Mouse (Mus musculus) liver, embryonic 14.5 days (tissue): ENCODE measurements around the gene Tent4a. TPM values are rescaled to one million over a fixed set of nuclear protein-coding genes. Genes with fewer than 3 reads are reported as not detected.

ENCODE experiments used
- ATAC-seq: fragments of 200-750 bp; cut with Nextera tagmentation; 2 replicates; pipeline ENCODE4 v1.8.0; 2017; ENCODE audit warnings: moderate number of reproducible peaks, mild to moderate bottlenecking, moderate library complexity; ENCODE audit not compliant: insufficient read depth
- DNase-seq, 3 experiments: peaks; one replicate each; pipeline ENCODE4 v3.0.0-alpha.2; 2012 to 2013; ENCODE audit warnings: low read depth in 3 of 3, low spot score in 3 of 3
- H3K27ac ChIP-seq: fragments of 300-500 bp; sonication (generic); 2 replicates; pipeline ENCODE4 v1.5.1; 2014; ENCODE audit warnings: moderate library complexity, mild to moderate bottlenecking, control low read depth, inconsistent platforms
- H3K27me3 ChIP-seq: fragments of 300-500 bp; sonication (generic); 2 replicates; pipeline ENCODE4 v1.6.1; 2014; ENCODE audit warnings: mild to moderate bottlenecking, low read length, moderate library complexity; ENCODE audit not compliant: control insufficient read depth, insufficient read depth
- H3K36me3 ChIP-seq: fragments of 300-500 bp; sonication (generic); replicated peaks from 2 replicates; pipeline ENCODE4 v1.6.1; 2014; ENCODE audit warnings: low read depth; ENCODE audit not compliant: control insufficient read depth, insufficient read depth
- H3K4me1 ChIP-seq, 2 experiments: fragments of 200-500 bp in 1 of 2; fragments of 300-500 bp in 1 of 2; sonication (generic) in 1 of 2; replicated peaks; 2 replicates each; pipeline ENCODE4 v1.6.1; 2012 to 2014; ENCODE audit warnings: antibody characterized with exemption in 1 of 2, inconsistent platforms in 1 of 2, low read length in 1 of 2; ENCODE audit not compliant: control insufficient read depth in 2 of 2, insufficient read depth in 2 of 2
- H3K4me2 ChIP-seq: fragments of 300-500 bp; sonication (generic); 2 replicates; pipeline ENCODE4 v1.6.1; 2014; ENCODE audit warnings: low read depth, mild to moderate bottlenecking, control low read depth, moderate library complexity
- H3K4me3 ChIP-seq, 2 experiments: fragments of 200-500 bp in 1 of 2; fragments of 300-500 bp in 1 of 2; sonication (generic) in 1 of 2; 2 replicates each; pipeline ENCODE4 v1.5.1; 2012 to 2014; ENCODE audit warnings: low read depth in 2 of 2, low read length in 2 of 2, mild to moderate bottlenecking in 2 of 2, control low read depth in 1 of 2, inconsistent platforms in 1 of 2, moderate library complexity in 1 of 2; ENCODE audit not compliant: insufficient read depth in 1 of 2
- H3K9ac ChIP-seq: fragments of 300-500 bp; sonication (generic); replicated peaks from 2 replicates; pipeline ENCODE4 v1.6.1; 2014; ENCODE audit warnings: mild to moderate bottlenecking, control low read depth, moderate library complexity
- H3K9me3 ChIP-seq: fragments of 300-500 bp; sonication (generic); 2 replicates; pipeline ENCODE4 v1.6.1; 2016; ENCODE audit warnings: low read length, mixed read lengths; ENCODE audit not compliant: control insufficient read depth
- CTCF ChIP-seq: IDR thresholded peaks from 2 replicates; pipeline ENCODE4 v1.5.1; 2016; ENCODE audit warnings: antibody characterized with exemption, low read depth, control low read depth
- EP300 ChIP-seq: IDR thresholded peaks from 2 replicates; pipeline ENCODE4 v1.6.1; 2016; ENCODE audit warnings: antibody characterized with exemption, low read depth
- WGBS: fragments of 180-500 bp; shearing (Covaris S2); extraction: QIAGEN DNeasy Blood & Tissue Kit; methylation state at CpG from one replicate; pipeline ENCODE4 v1.1.7; 2014; ENCODE audit not compliant: insufficient replicate concordance; 5-methylcytosine and 5-hydroxymethylcytosine counted together
- polyA plus RNA-seq, 2 experiments: library from polyadenylated mRNA; depleted of rRNA in 1 of 2; stranded (reverse) in 1 of 2; unstranded in 1 of 2; fragments of >200 nt; fragmentation: Nextera tagmentation in 1 of 2; extraction: Ambion mirVana in 1 of 2; gene quantifications; 2 replicates each; pipeline versions ENCODE4 v1.2.1 to v1.2.3; 2012 to 2014

The Tent4a gene
- polyA plus RNA-seq, 2 experiments = 2.3 to 6.3 TPM

DNA sequence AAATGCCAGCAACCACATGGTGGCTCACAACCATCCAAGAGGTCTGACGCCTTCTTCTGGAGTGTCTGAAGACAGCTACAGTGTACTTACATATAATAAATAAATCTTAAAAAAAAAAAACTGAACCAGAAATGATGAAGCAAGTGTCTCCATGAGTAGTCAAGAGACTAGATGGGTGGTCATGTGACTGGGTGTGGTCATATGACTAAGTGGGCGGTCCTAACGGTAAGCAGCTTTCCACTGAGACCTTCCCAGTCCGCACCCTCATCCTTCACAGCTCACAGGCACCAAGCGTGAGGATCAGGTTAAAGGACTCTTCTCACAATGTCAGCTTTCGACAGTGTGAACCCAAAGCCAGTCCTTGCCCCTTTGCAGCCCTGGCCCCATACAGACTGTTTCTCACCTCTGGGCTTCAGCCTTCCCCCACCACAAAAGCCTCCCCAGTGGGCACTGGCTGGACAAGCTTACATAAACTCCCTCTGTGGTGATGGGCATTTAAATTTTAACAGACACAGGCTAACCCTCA, 21.6 kb upstream of the Tent4a start:
- Histone ChIP-seq H3K4me3 (no peak overlapping the region), H3K27ac (no peak overlapping the region), H3K9me3 (no peaks in the 10 kb centered on the region), H3K27me3 (no peaks in the 10 kb centered on the region), H3K36me3 (no peaks in the 10 kb centered on the region), H3K4me2 (no peak overlapping the region), H3K4me1 (no peaks in the 10 kb centered on the region), H3K9ac (no peak overlapping the region)
- DNase-seq (no peak), ATAC-seq (no peak)
- TF ChIP-seq CTCF = no peak
- TF ChIP-seq EP300 = no peak
- 73% methylated on average over 6 of the region's 6 CpGs for WGBS

DNA sequence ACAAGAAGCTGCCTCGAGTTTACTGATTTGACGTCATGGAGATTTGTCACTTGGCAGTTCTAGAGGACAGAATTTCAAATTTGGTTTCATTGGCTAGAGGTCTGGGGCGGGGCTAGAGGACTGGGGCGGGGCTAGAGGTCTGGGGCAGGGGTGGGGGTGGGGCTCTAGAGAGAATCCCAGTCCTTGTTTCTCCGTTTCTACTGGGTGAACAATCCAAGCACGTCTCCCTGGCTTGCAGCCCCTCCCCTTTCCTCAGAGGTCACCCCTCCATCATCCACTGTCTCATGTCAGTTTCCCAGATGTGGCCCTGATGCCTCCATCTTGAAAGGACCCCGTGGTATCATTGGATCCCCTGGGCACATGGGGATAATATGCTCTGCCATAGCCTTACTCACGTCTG, 20.6 kb upstream of the Tent4a start:
- Histone ChIP-seq H3K27ac (no peak overlapping the region), H3K4me2 (no peak overlapping the region), H3K27me3 (no peaks in the 10 kb centered on the region), H3K4me1 (no peaks in the 10 kb centered on the region), H3K4me3 (no peak overlapping the region), H3K9me3 (no peaks in the 10 kb centered on the region), H3K9ac (no peak overlapping the region), H3K36me3 (no peaks in the 10 kb centered on the region)
- WGBS = 19% methylated on average over 8 of the region's 8 CpGs
- DNase-seq (no peak), ATAC-seq (no peak)
- no peak for TF ChIP-seq EP300

DNA sequence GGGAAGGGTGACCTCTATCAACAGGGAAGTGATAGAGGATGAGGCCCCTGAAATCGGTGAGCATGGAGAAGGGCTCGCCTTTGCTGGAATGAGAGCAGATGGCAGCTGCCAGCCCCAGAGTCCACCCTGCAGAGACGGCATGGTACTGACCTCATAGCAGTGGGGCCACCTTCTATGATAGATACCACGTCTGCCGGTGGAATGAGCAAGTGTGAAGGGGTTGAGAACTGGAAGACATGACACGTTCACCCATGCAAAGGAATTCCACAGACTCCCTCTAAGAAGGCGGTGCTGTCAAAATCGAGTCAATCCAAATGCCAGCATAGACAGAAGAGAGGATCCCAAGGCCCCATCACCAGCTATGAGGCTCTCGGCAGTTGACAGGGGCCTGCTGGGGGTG, 19.8 kb upstream of the Tent4a start:
- WGBS = 61% methylated on average over 9 of the region's 9 CpGs
- no peak overlapping the region for H3K9ac ChIP-seq
- no peaks in the 10 kb centered on the region for H3K36me3 ChIP-seq
- no peaks in the 10 kb centered on the region for H3K4me1 ChIP-seq
- no peak overlapping the region for H3K4me2 ChIP-seq
- H3K4me3 ChIP-seq = no peak overlapping the region
- no peaks in the 10 kb centered on the region for H3K27me3 ChIP-seq
- no peak for TF ChIP-seq CTCF
- TF ChIP-seq EP300 = no peak
- H3K9me3 ChIP-seq = no peaks in the 10 kb centered on the region
- DNase-seq (no peak), ATAC-seq (no peak)
- H3K27ac ChIP-seq = no peak overlapping the region

DNA sequence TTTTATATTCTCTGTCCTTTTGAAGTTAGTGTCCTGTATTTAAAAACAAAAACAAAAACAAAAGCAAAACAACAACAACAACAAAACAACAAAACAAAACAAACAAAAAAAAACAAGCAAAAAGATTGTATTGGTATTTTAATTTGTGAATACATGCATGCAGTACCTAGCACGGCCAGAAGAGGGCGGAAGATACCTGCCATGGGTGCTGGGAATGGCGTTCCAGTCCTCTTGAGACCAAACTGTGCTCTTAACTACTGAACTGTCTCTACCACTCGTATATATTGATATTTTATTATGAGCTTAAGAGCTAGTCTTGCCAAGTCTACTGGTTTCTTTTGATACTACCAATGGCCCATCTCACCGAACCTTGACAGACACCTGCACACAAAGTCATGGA, 18.6 kb upstream of the Tent4a start:
- ATAC-seq = no peak
- no peak overlapping the region for H3K4me2 ChIP-seq
- no peaks in the 10 kb centered on the region for H3K36me3 ChIP-seq
- WGBS = 13% methylated on average over 5 of the region's 5 CpGs
- no peak overlapping the region for H3K27ac ChIP-seq
- H3K27me3 ChIP-seq = no peaks in the 10 kb centered on the region
- no peaks in the 10 kb centered on the region for H3K9me3 ChIP-seq
- no peak overlapping the region for H3K4me3 ChIP-seq
- no peak for DNase-seq
- no peaks in the 10 kb centered on the region for H3K4me1 ChIP-seq
- no peak for TF ChIP-seq EP300
- TF ChIP-seq CTCF = peak; percentile 92
- H3K9ac ChIP-seq = no peak overlapping the region

DNA sequence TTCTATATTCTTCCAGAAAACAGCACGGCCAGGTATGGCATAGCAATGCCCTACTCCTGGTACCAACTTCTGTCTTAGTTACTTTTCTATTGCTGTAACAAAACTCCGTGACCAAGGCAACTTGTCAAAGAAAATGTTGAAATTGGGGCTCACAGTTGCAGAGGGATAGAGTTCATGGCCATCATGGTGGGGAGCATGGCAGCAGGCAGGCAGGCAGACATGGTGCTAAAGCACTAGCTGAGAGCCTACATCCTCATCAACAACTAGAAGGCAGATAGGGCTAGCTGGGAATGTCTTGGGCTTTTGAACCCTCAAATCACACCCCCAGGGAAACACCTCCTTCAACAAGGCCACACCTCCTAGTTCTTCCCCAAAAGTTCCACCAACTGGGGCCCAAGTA, 16.4 kb upstream of the Tent4a start:
- 54% methylated on average over 2 of the region's 2 CpGs for WGBS
- H3K4me3 ChIP-seq = no peak overlapping the region
- no peak for ATAC-seq

More for the DNA sequence above, 16.4 kb upstream of the Tent4a start:
- TF ChIP-seq EP300 (no peak), CTCF (no peak)
- no peak overlapping the region for H3K9ac ChIP-seq
- no peak for DNase-seq
- no peak overlapping the region for H3K4me2 ChIP-seq
- no peaks in the 10 kb centered on the region for H3K27me3 ChIP-seq
- no peaks in the 10 kb centered on the region for H3K4me1 ChIP-seq
- H3K9me3 ChIP-seq = no peaks in the 10 kb centered on the region
- no peak overlapping the region for H3K27ac ChIP-seq
- no peaks in the 10 kb centered on the region for H3K36me3 ChIP-seq
